Mouse (Mus musculus): ENCODE data around the gene Dpep2nb. TPM values are rescaled to one million over a fixed set of nuclear protein-coding genes. Genes with fewer than 3 reads are reported as not detected.
"Not testable (repeated sequence)": the region's sequence is repeated elsewhere in the genome, so short reads cannot be mapped to it uniquely, and the experiment has no call there.

Dpep2nb gene
- total and polyA plus RNA-seq, 3 experiments: 0.16 TPM; not detected in 2

DNA sequence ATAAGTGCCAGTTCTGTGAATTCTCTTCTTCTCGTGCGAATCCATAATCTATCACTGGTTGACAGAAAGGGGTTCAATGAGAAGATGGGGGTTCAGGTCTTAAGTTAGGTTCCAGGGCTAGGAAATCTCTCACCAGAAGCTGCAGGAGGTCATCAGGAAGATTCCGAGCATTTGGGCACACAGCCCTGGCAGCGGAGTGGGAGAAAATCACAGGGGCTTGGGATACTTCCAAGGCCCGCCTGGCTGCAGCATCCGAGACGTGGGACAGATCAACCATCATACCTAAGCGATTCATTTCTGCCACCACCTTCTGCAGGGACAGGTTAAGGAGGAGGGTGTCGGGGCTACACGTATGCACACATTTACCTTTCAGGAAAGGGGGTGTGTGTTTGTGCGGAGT lies 17.2 kb downstream of the Dpep2nb start:
- H3K4me3 ChIP-seq (ENCODE audit: low read depth, low read length): no peak overlapping the region
- no peak for TF ChIP-seq CTCF (IDR thresholded peaks at IDR 0.05; ENCODE audit: low read depth, low read length)
- no peak for TF ChIP-seq GATA1 (IDR thresholded peaks at IDR 0.05; ENCODE audit: borderline replicate concordance, low read length)
- TF ChIP-seq POLR2AphosphoS5 (IDR thresholded peaks at IDR 0.05; ENCODE audit: insufficient replicate concordance, low read depth, low read length): no peak
- TF ChIP-seq GATA2 (IDR thresholded peaks at IDR 0.05; ENCODE audit: borderline replicate concordance, low read depth, low read length): no peak
- TF ChIP-seq TAL1 (conservative IDR thresholded peaks at IDR 0.05; ENCODE audit: low read depth, low read length): no peak

GRCm38 (mm10) chr8:105983406-105983805 lies 22.4 kb downstream of the Dpep2nb start:
- H3K27me3 ChIP-seq (ENCODE audit: insufficient read depth, low read length): peaks cover 48% of the 10 kb centered on the region
- ATAC-seq (ENCODE audit: extremely low read depth, insufficient number of reproducible peaks, low FRiP score, poor library complexity, severe bottlenecking); H3K4me3 ChIP-seq (ENCODE audit: low read depth, low read length); H3K9me3 ChIP-seq (replicated peaks); H3K36me3 ChIP-seq (replicated peaks); H3K4me1 ChIP-seq (ENCODE audit: insufficient read depth, low read depth, low read length); DNase-seq (ENCODE audit: low spot score): not testable (repeated sequence)

More for the DNA sequence above, 17.2 kb downstream of the Dpep2nb start:
- H3K27me3 ChIP-seq (ENCODE audit: insufficient read depth, low read length): peaks cover 51% of the 10 kb centered on the region
- peaks cover 15% of the 10 kb centered on the region for H3K4me1 ChIP-seq (ENCODE audit: insufficient read depth, low read depth, low read length)
- ATAC-seq (ENCODE audit: extremely low read depth, insufficient number of reproducible peaks, low FRiP score, poor library complexity, severe bottlenecking) (no peak), DNase-seq (ENCODE audit: low spot score) (no peak)
- H3K36me3 ChIP-seq (replicated peaks): no peaks in the 10 kb centered on the region
- H3K9me3 ChIP-seq (replicated peaks): no peaks in the 10 kb centered on the region

- Histone ChIP-seq H3K9me3 (replicated peaks) (no peaks in the 10 kb centered on the region; the same call in 1 of the 2 replicates), H3K4me3 (ENCODE audit: low read depth, low read length) (no peak overlapping the region), H3K27me3 (ENCODE audit: insufficient read depth, low read length) (peaks cover 40% of the 10 kb centered on the region), H3K36me3 (replicated peaks) (no peaks in the 10 kb centered on the region), H3K4me1 (ENCODE audit: insufficient read depth, low read depth, low read length) (peaks cover 9% of the 10 kb centered on the region)
- no peak for TF ChIP-seq GATA1 (IDR thresholded peaks at IDR 0.05; ENCODE audit: borderline replicate concordance, low read length)
- no peak for TF ChIP-seq POLR2AphosphoS5 (IDR thresholded peaks at IDR 0.05; ENCODE audit: insufficient replicate concordance, low read depth, low read length)
- no peak for TF ChIP-seq CTCF (IDR thresholded peaks at IDR 0.05; ENCODE audit: low read depth, low read length)
- TF ChIP-seq GATA2 (IDR thresholded peaks at IDR 0.05; ENCODE audit: borderline replicate concordance, low read depth, low read length): no peak
- TF ChIP-seq TAL1 (conservative IDR thresholded peaks at IDR 0.05; ENCODE audit: low read depth, low read length): no peak
- DNase-seq (ENCODE audit: low spot score): no peak
- ATAC-seq (ENCODE audit: extremely low read depth, insufficient number of reproducible peaks, low FRiP score, poor library complexity, severe bottlenecking): no peak
Observed at GRCm38 (mm10) chr8:105981146-105981545, 24.6 kb downstream of the Dpep2nb start.

DNA sequence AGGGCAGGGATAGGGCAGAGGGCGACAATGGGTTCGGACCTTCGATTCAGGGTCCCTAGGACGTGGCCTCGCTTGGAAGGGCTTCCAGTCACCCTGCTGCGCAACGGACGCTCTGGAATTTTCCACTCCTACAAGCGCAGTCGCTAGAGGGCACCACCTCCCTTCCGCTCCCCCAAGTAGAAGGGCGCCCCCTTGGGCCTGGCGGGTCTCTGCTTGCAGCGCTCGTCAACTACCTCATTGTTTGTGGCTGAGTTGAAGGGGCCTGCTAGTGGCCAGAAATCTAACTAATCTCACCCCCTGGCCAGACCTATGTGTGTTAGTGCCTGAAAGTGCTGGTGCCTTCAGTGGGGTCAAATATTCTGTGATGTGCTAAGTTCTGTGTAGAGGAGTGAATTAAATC lies 26.4 kb downstream of the Dpep2nb start, which contains the start of gene Dpep3:
Dpep3 (minus strand) TSS at position 105 of the 400 bp plus-strand sequence.
- H3K4me3 ChIP-seq (ENCODE audit: low read depth, low read length): no peak within 1 kb of the TSS
- no peaks in the 10 kb centered on the region for H3K36me3 ChIP-seq (replicated peaks)
- no peak for DNase-seq (ENCODE audit: low spot score)
- no peaks in the 10 kb centered on the region; the same call in 1 of the 2 replicates for H3K9me3 ChIP-seq (replicated peaks)
- TF ChIP-seq GATA1 (IDR thresholded peaks at IDR 0.05; ENCODE audit: borderline replicate concordance, low read length): no peak
- no peak for TF ChIP-seq CTCF (IDR thresholded peaks at IDR 0.05; ENCODE audit: low read depth, low read length)
- TF ChIP-seq POLR2AphosphoS5 (IDR thresholded peaks at IDR 0.05; ENCODE audit: insufficient replicate concordance, low read depth, low read length): no peak
- TF ChIP-seq TAL1 (conservative IDR thresholded peaks at IDR 0.05; ENCODE audit: low read depth, low read length): no peak
- TF ChIP-seq GATA2 (IDR thresholded peaks at IDR 0.05; ENCODE audit: borderline replicate concordance, low read depth, low read length): no peak
- peaks cover 29% of the 10 kb centered on the region for H3K27me3 ChIP-seq (ENCODE audit: insufficient read depth, low read length)
- no peak for ATAC-seq (ENCODE audit: extremely low read depth, insufficient number of reproducible peaks, low FRiP score, poor library complexity, severe bottlenecking)
- H3K4me1 ChIP-seq (ENCODE audit: insufficient read depth, low read depth, low read length): peaks cover 9% of the 10 kb centered on the region

- no peak for DNase-seq (ENCODE audit: low spot score)
- H3K4me3 ChIP-seq (ENCODE audit: low read depth, low read length): no peak overlapping the region
- no peak for ATAC-seq (ENCODE audit: extremely low read depth, insufficient number of reproducible peaks, low FRiP score, poor library complexity, severe bottlenecking)
- peaks cover 4% of the 10 kb centered on the region for H3K4me1 ChIP-seq (ENCODE audit: insufficient read depth, low read depth, low read length)
- no peaks in the 10 kb centered on the region for H3K36me3 ChIP-seq (replicated peaks)
- no peak for TF ChIP-seq GATA1 (IDR thresholded peaks at IDR 0.05; ENCODE audit: borderline replicate concordance, low read length)
- peaks cover 19% of the 10 kb centered on the region for H3K27me3 ChIP-seq (ENCODE audit: insufficient read depth, low read length)
- H3K9me3 ChIP-seq (replicated peaks): no peaks in the 10 kb centered on the region; the same call in 1 of the 2 replicates
Observed at GRCm38 (mm10) chr8:105975363-105975762, 30.4 kb downstream of the Dpep2nb start.

- ATAC-seq (ENCODE audit: extremely low read depth, insufficient number of reproducible peaks, low FRiP score, poor library complexity, severe bottlenecking) (no peak), DNase-seq (ENCODE audit: low spot score) (no peak)
- H3K9me3 ChIP-seq (replicated peaks): no peaks in the 10 kb centered on the region
- H3K4me3 ChIP-seq (ENCODE audit: low read depth, low read length): no peak overlapping the region
- no peaks in the 10 kb centered on the region for H3K36me3 ChIP-seq (replicated peaks)
- TF ChIP-seq CTCF (IDR thresholded peaks at IDR 0.05; ENCODE audit: low read depth, low read length) (no peak), GATA2 (IDR thresholded peaks at IDR 0.05; ENCODE audit: borderline replicate concordance, low read depth, low read length) (no peak), POLR2AphosphoS5 (IDR thresholded peaks at IDR 0.05; ENCODE audit: insufficient replicate concordance, low read depth, low read length) (no peak), TAL1 (conservative IDR thresholded peaks at IDR 0.05; ENCODE audit: low read depth, low read length) (no peak), GATA1 (IDR thresholded peaks at IDR 0.05; ENCODE audit: borderline replicate concordance, low read length) (no peak)
- H3K27me3 ChIP-seq (ENCODE audit: insufficient read depth, low read length): peaks cover 9% of the 10 kb centered on the region; the same call in 1 of the 2 replicates
- peaks cover 11% of the 10 kb centered on the region for H3K4me1 ChIP-seq (ENCODE audit: insufficient read depth, low read depth, low read length)
Observed at GRCm38 (mm10) chr8:105971019-105971720, 34.6 kb downstream of the Dpep2nb start.
